9 mouse cellular contexts compared by ENCODE assay signal in genomic region chr16:5195080-5195479, GRCm38 (mm10). TPM values are rescaled to one million over a fixed set of nuclear protein-coding genes. Genes with fewer than 3 reads are reported as not detected.
A peak's percentile ranks its signal among the peaks of the same experiment; 100 is the strongest.
DNase-seq lines count a peak whose midpoint lies in the region; ATAC-seq and TF ChIP-seq lines count a peak whose summit lies in the region.
"Had no signal": no experiment of that assay in that cellular context is flagged by ENCODE, and none has a peak within 500 bp of the region (broad histone marks: within the 10 kb centered on the region; RNA-seq: fewer than 3 reads in every experiment).

No protein-coding gene starts in this region.

- no peak overlapping the region for H3K9ac ChIP-seq in kidney, postnatal 0 days (ENCODE audit: low read depth, low read length)
- no peak overlapping the region for H3K9ac ChIP-seq in lung, postnatal 0 days (replicated peaks; ENCODE audit: low read depth)
- H3K9ac ChIP-seq: midbrain, embryonic 12.5 days had no signal

- intact Hi-C loops in gastrocnemius, adult 2 months (cut with DNase I) = loop anchor here (5.0 kb wide), 1 partner anchor 218 kb away; no protein-coding TSS in a partner anchor

- WGBS in embryonic facial prominence, embryonic 10.5 days = 26% methylated on average over 6 of the region's 6 CpGs
- WGBS in kidney, postnatal 0 days = 25% methylated on average over 6 of the region's 6 CpGs
- 25% methylated on average over 6 of the region's 6 CpGs for WGBS in lung, postnatal 0 days

- ATAC-seq in kidney, postnatal 0 days (replicated peaks; ENCODE audit: low FRiP score, low read depth) = 0 out of 2 replicates have a peak, but pooled peaks have one; percentile 15
- peak; percentile 26 for ATAC-seq in lung, postnatal 0 days

- no peaks in the 10 kb centered on the region for H3K4me1 ChIP-seq in embryonic facial prominence, embryonic 10.5 days
- H3K4me1 ChIP-seq in kidney, postnatal 0 days (replicated peaks; ENCODE audit: insufficient read depth, low read length) = no peaks in the 10 kb centered on the region
- H3K4me1 ChIP-seq in lung, postnatal 0 days (ENCODE audit: insufficient read depth, low read depth, low read length) = no peaks in the 10 kb centered on the region
- H3K4me1 ChIP-seq: midbrain, embryonic 12.5 days had no signal

- H3K9me3 ChIP-seq in embryonic facial prominence, embryonic 10.5 days = no peaks in the 10 kb centered on the region
- no peaks in the 10 kb centered on the region for H3K9me3 ChIP-seq in kidney, postnatal 0 days (replicated peaks; ENCODE audit: low read length)
- H3K9me3 ChIP-seq in lung, postnatal 0 days (ENCODE audit: low read length) = no peaks in the 10 kb centered on the region
- H3K9me3 ChIP-seq: midbrain, embryonic 12.5 days had no signal

- peaks cover 7% of the 10 kb centered on the region for H3K36me3 ChIP-seq in embryonic facial prominence, embryonic 10.5 days (replicated peaks)
- 0 out of 2 replicates have a peak, but pooled peaks cover 2% of the 10 kb centered on the region for H3K36me3 ChIP-seq in kidney, postnatal 0 days (ENCODE audit: insufficient read depth, low read length)
- H3K36me3 ChIP-seq in lung, postnatal 0 days (ENCODE audit: insufficient read depth, low read length) = 0 out of 2 replicates have a peak, but pooled peaks cover 4% of the 10 kb centered on the region

- no peak overlapping the region for H3K27ac ChIP-seq in gastrocnemius, adult 2 months
- H3K27ac ChIP-seq in embryonic facial prominence, embryonic 10.5 days (replicated peaks) = no peak overlapping the region
- no peak overlapping the region for H3K27ac ChIP-seq in kidney, postnatal 0 days
- H3K27ac ChIP-seq in lung, postnatal 0 days (ENCODE audit: low read length) = no peak overlapping the region
- H3K27ac ChIP-seq: midbrain, embryonic 12.5 days had no signal

- no peak overlapping the region for H3K4me3 ChIP-seq in gastrocnemius, adult 2 months
- H3K4me3 ChIP-seq in embryonic facial prominence, embryonic 10.5 days = no peak overlapping the region
- no peak overlapping the region for H3K4me3 ChIP-seq in kidney, postnatal 0 days (replicated peaks; ENCODE audit: low read depth, low read length)
- no peak overlapping the region for H3K4me3 ChIP-seq in lung, postnatal 0 days (ENCODE audit: low read depth, low read length)
- H3K4me3 ChIP-seq: midbrain, embryonic 12.5 days had no signal

- no peak for TF ChIP-seq EP300 in lung, postnatal 0 days (IDR thresholded peaks at IDR 0.05)

- H3K27me3 ChIP-seq in embryonic facial prominence, embryonic 10.5 days (replicated peaks; ENCODE audit: low read depth, poor library complexity, severe bottlenecking) = no peaks in the 10 kb centered on the region
- H3K27me3 ChIP-seq in kidney, postnatal 0 days (ENCODE audit: insufficient read depth, low read length) = no peaks in the 10 kb centered on the region
- H3K27me3 ChIP-seq in lung, postnatal 0 days (replicated peaks; ENCODE audit: insufficient read depth, low read length) = no peaks in the 10 kb centered on the region
- H3K27me3 ChIP-seq: midbrain, embryonic 12.5 days had no signal

- peak; percentile 73 for DNase-seq in gastrocnemius, adult 2 months
- no peak for DNase-seq in gastrocnemius, postnatal 25 days
- DNase-seq in A20 (ENCODE audit: low read depth, low spot score) = peak; percentile 67
- DNase-seq in adrenal gland, adult 2 months = peak; percentile 66
- peak; percentile 59 for DNase-seq in embryonic facial prominence, embryonic 10.5 days (ENCODE audit: low spot score)
- peak; percentile 69 for DNase-seq in kidney, postnatal 0 days (ENCODE audit: low spot score)
- peak; percentile 43 for DNase-seq in lung, postnatal 0 days (ENCODE audit: low spot score)
- peak; percentile 48 to 82 for DNase-seq in spleen, postnatal 4 days (ENCODE audit: low spot score in 2 of 2)

- peak; percentile 81 for TF ChIP-seq CTCF in gastrocnemius, adult 2 months (IDR thresholded peaks at IDR 0.05)
- peak; percentile 80 for TF ChIP-seq CTCF in kidney, postnatal 0 days (IDR thresholded peaks at IDR 0.05; ENCODE audit: low read depth)
- TF ChIP-seq CTCF in lung, postnatal 0 days (IDR thresholded peaks at IDR 0.05) = peak; percentile 77

- no peak overlapping the region for H3K4me2 ChIP-seq in kidney, postnatal 0 days (ENCODE audit: low read length)
- no peak overlapping the region for H3K4me2 ChIP-seq in lung, postnatal 0 days (replicated peaks; ENCODE audit: low read depth, low read length)
- H3K4me2 ChIP-seq: midbrain, embryonic 12.5 days had no signal

RNA-seq across cellular contexts. Expression of gene Nagpa, which starts 8.7 kb away (rescaled TPM):
- 1 to 10 TPM; 5.6 to 6.7 TPM for total RNA-seq in gastrocnemius, adult 2 months (2021)
- total RNA-seq in gastrocnemius, postnatal 25 days (2021) = 1 to 10 TPM; 7.0 to 7.4 TPM
- total RNA-seq in adrenal gland, adult 2 months (2021) = 10 to 100 TPM; 26.0 to 28.7 TPM
- polyA plus RNA-seq in adrenal gland, adult 2 months (2012; rRNA removed) = 64.5 and 69.5 TPM in 2 replicates
- 15.9 and 16.2 TPM in 2 replicates for polyA plus RNA-seq in embryonic facial prominence, embryonic 10.5 days (2016; fragmentation: Nextera tagmentation; extraction: Ambion mirVana)
- 13.0 and 15.0 TPM in 2 replicates for polyA plus RNA-seq in kidney, postnatal 0 days (2015; fragmentation: Nextera tagmentation; extraction: Ambion mirVana)
- polyA plus RNA-seq in lung, postnatal 0 days (2015; fragmentation: Nextera tagmentation; extraction: Ambion mirVana) = 13.4 and 14.5 TPM in 2 replicates

RNA-seq across cellular contexts. Expression of gene AU021092, which starts 27.0 kb away (rescaled TPM):
- 1 to 10 TPM; 3.2 to 3.6 TPM for total RNA-seq in gastrocnemius, adult 2 months (2021)
- 1 to 10 TPM; 4.9 to 5.9 TPM for total RNA-seq in gastrocnemius, postnatal 25 days (2021)
- 10 to 100 TPM; 20.4 to 25.4 TPM for total RNA-seq in adrenal gland, adult 2 months (2021)
- 24.0 and 26.0 TPM in 2 replicates for polyA plus RNA-seq in adrenal gland, adult 2 months (2012; rRNA removed)
- polyA plus RNA-seq in embryonic facial prominence, embryonic 10.5 days (2016; fragmentation: Nextera tagmentation; extraction: Ambion mirVana) = 0.93 and 1.3 TPM in 2 replicates
- 15.3 and 17.7 TPM in 2 replicates for polyA plus RNA-seq in kidney, postnatal 0 days (2015; fragmentation: Nextera tagmentation; extraction: Ambion mirVana)
- polyA plus RNA-seq in lung, postnatal 0 days (2015; fragmentation: Nextera tagmentation; extraction: Ambion mirVana) = 158 and 169 TPM in 2 replicates

RNA-seq across cellular contexts. Expression of gene Alg1, which starts 38.3 kb away (rescaled TPM):
- 10 to 100 TPM; 10.0 to 10.4 TPM for total RNA-seq in gastrocnemius, adult 2 months (2021)
- total RNA-seq in gastrocnemius, postnatal 25 days (2021) = 10 to 100 TPM in 1 of 2 experiments, 1 to 10 TPM in 1; 7.1 to 11.6 TPM
- 10 to 100 TPM; 32.5 to 36.2 TPM for total RNA-seq in adrenal gland, adult 2 months (2021)
- polyA plus RNA-seq in adrenal gland, adult 2 months (2012; rRNA removed) = 89.1 and 91.3 TPM in 2 replicates
- polyA plus RNA-seq in embryonic facial prominence, embryonic 10.5 days (2016; fragmentation: Nextera tagmentation; extraction: Ambion mirVana) = 23.1 and 26.2 TPM in 2 replicates
- polyA plus RNA-seq in kidney, postnatal 0 days (2015; fragmentation: Nextera tagmentation; extraction: Ambion mirVana) = 35.8 and 35.9 TPM in 2 replicates
- 32.1 and 35.9 TPM in 2 replicates for polyA plus RNA-seq in lung, postnatal 0 days (2015; fragmentation: Nextera tagmentation; extraction: Ambion mirVana)

RNA-seq across cellular contexts. Expression of gene Sec14l5, which starts 48.2 kb away (rescaled TPM):
- 10 to 100 TPM in 1 of 2 experiments, 1 to 10 TPM in 1; 7.6 to 16.1 TPM for total RNA-seq in gastrocnemius, adult 2 months (2021)
- 10 to 100 TPM; 11.4 to 12.9 TPM for total RNA-seq in gastrocnemius, postnatal 25 days (2021)
- total RNA-seq in adrenal gland, adult 2 months (2021) = under 1 TPM in 1 of 2 experiments, not detected in 1; 0.07 TPM
- 0.13 and 0.15 TPM in 2 replicates for polyA plus RNA-seq in adrenal gland, adult 2 months (2012; rRNA removed)
- 0.10 and 0.16 TPM in 2 replicates for polyA plus RNA-seq in embryonic facial prominence, embryonic 10.5 days (2016; fragmentation: Nextera tagmentation; extraction: Ambion mirVana)
- polyA plus RNA-seq in kidney, postnatal 0 days (2015; fragmentation: Nextera tagmentation; extraction: Ambion mirVana) = not detected in 2 replicates
- 0.20 and 0.27 TPM in 2 replicates for polyA plus RNA-seq in lung, postnatal 0 days (2015; fragmentation: Nextera tagmentation; extraction: Ambion mirVana)
